In genomic region chr3:18778481-18778880, GRCm38 (mm10) we compare ENCODE assay signal across 20 mouse cellular contexts.
A peak's percentile ranks its signal among the peaks of the same experiment; 100 is the strongest.
DNase-seq lines count a peak whose midpoint lies in the region; ATAC-seq and TF ChIP-seq lines count a peak whose summit lies in the region.
"Had no signal": no experiment of that assay in that cellular context is flagged by ENCODE, and none has a peak within 500 bp of the region (broad histone marks: within the 10 kb centered on the region; RNA-seq: fewer than 3 reads in every experiment).

No protein-coding gene starts in this region.

- no peaks in the 10 kb centered on the region for H3K9me3 ChIP-seq in forebrain, embryonic 14.5 days (replicated peaks; ENCODE audit: control insufficient read depth, low read length)
- no peaks in the 10 kb centered on the region for H3K9me3 ChIP-seq in forebrain, embryonic 12.5 days
- H3K9me3 ChIP-seq in hindbrain, embryonic 11.5 days (ENCODE audit: control insufficient read depth, low read length): no peaks in the 10 kb centered on the region
- H3K9me3 ChIP-seq in hindbrain, embryonic 13.5 days: no peaks in the 10 kb centered on the region
- no peaks in the 10 kb centered on the region for H3K9me3 ChIP-seq in embryonic facial prominence, embryonic 11.5 days (replicated peaks; ENCODE audit: control insufficient read depth, low read length)
- H3K9me3 ChIP-seq: heart, embryonic 13.5 days; hindbrain, embryonic 12.5 days; liver, embryonic 15.5 days had no signal

- no peak for TF ChIP-seq CTCF in C2C12 (IDR thresholded peaks at IDR 0.05; ENCODE audit: control insufficient read depth, insufficient read depth, insufficient read length)

- H3K36me3 ChIP-seq in forebrain, embryonic 14.5 days (ENCODE audit: control insufficient read depth, insufficient read depth, low read length): no peaks in the 10 kb centered on the region
- H3K36me3 ChIP-seq in forebrain, embryonic 12.5 days (replicated peaks): no peaks in the 10 kb centered on the region
- no peaks in the 10 kb centered on the region for H3K36me3 ChIP-seq in hindbrain, embryonic 11.5 days (ENCODE audit: control insufficient read depth, insufficient read depth, low read length)
- no peaks in the 10 kb centered on the region for H3K36me3 ChIP-seq in hindbrain, embryonic 13.5 days
- no peaks in the 10 kb centered on the region for H3K36me3 ChIP-seq in C2C12 (ENCODE audit: control insufficient read depth, insufficient read depth)
- no peaks in the 10 kb centered on the region for H3K36me3 ChIP-seq in embryonic facial prominence, embryonic 11.5 days (replicated peaks; ENCODE audit: control insufficient read depth, insufficient read depth, low read depth, low read length)
- H3K36me3 ChIP-seq: heart, embryonic 13.5 days; hindbrain, embryonic 12.5 days; liver, embryonic 15.5 days had no signal

- ATAC-seq in forebrain, embryonic 14.5 days: no peak
- ATAC-seq in forebrain, embryonic 12.5 days (ENCODE audit: low FRiP score): no peak
- ATAC-seq in hindbrain, embryonic 11.5 days (ENCODE audit: low FRiP score): no peak
- ATAC-seq in hindbrain, embryonic 13.5 days (ENCODE audit: low FRiP score): no peak
- no peak for ATAC-seq in embryonic facial prominence, embryonic 11.5 days (replicated peaks; ENCODE audit: insufficient number of reproducible peaks, low FRiP score, low TSS enrichment, low read depth)
- no peak for ATAC-seq in erythroid progenitor cell, adult 5-6 weeks (replicated peaks; ENCODE audit: low FRiP score, poor library complexity, severe bottlenecking)
- ATAC-seq: forebrain, embryonic 16.5 days; intestine, postnatal 0 days; lung, postnatal 0 days had no signal

- H3K27me3 ChIP-seq in forebrain, embryonic 14.5 days (replicated peaks; ENCODE audit: control insufficient read depth, insufficient read depth, low read length): no peaks in the 10 kb centered on the region
- H3K27me3 ChIP-seq in forebrain, embryonic 12.5 days: no peaks in the 10 kb centered on the region
- H3K27me3 ChIP-seq in hindbrain, embryonic 11.5 days (ENCODE audit: control insufficient read depth, insufficient read depth, low read length): no peaks in the 10 kb centered on the region
- no peaks in the 10 kb centered on the region for H3K27me3 ChIP-seq in hindbrain, embryonic 13.5 days
- H3K27me3 ChIP-seq in C2C12 (ENCODE audit: control insufficient read depth, insufficient read depth, insufficient read length): no peaks in the 10 kb centered on the region
- H3K27me3 ChIP-seq in embryonic facial prominence, embryonic 11.5 days (ENCODE audit: control insufficient read depth, insufficient read depth, low read length): no peaks in the 10 kb centered on the region
- H3K27me3 ChIP-seq: heart, embryonic 13.5 days; hindbrain, embryonic 12.5 days; liver, embryonic 15.5 days had no signal

- H3ac ChIP-seq in C2C12 (ENCODE audit: control insufficient read depth, insufficient read length, low read depth): no peak overlapping the region

- no peak overlapping the region for H3K4me3 ChIP-seq in forebrain, embryonic 14.5 days (ENCODE audit: low read depth, low read length)
- no peak overlapping the region for H3K4me3 ChIP-seq in forebrain, embryonic 12.5 days (replicated peaks)
- no peak overlapping the region for H3K4me3 ChIP-seq in hindbrain, embryonic 11.5 days (ENCODE audit: low read depth, low read length)
- H3K4me3 ChIP-seq in hindbrain, embryonic 13.5 days: no peak overlapping the region
- H3K4me3 ChIP-seq in C2C12 (ENCODE audit: insufficient read depth, poor library complexity, severe bottlenecking): no peak overlapping the region
- no peak overlapping the region for H3K4me3 ChIP-seq in embryonic facial prominence, embryonic 11.5 days (ENCODE audit: low read depth, low read length)
- H3K4me3 ChIP-seq: heart, embryonic 13.5 days; hindbrain, embryonic 12.5 days; liver, embryonic 15.5 days had no signal

- H3K27ac ChIP-seq in forebrain, embryonic 14.5 days (ENCODE audit: low read depth, low read length): no peak overlapping the region
- H3K27ac ChIP-seq in forebrain, embryonic 12.5 days: no peak overlapping the region
- no peak overlapping the region for H3K27ac ChIP-seq in hindbrain, embryonic 11.5 days (ENCODE audit: low read depth, low read length)
- H3K27ac ChIP-seq in hindbrain, embryonic 13.5 days: no peak overlapping the region
- no peak overlapping the region for H3K27ac ChIP-seq in embryonic facial prominence, embryonic 11.5 days (replicated peaks; ENCODE audit: low read depth, low read length)
- H3K27ac ChIP-seq: heart, embryonic 13.5 days; hindbrain, embryonic 12.5 days; liver, embryonic 15.5 days had no signal

- 90% methylated on average over 1 of the region's 1 CpGs for WGBS in forebrain, embryonic 14.5 days
- 62% methylated on average over 1 of the region's 1 CpGs for WGBS in forebrain, embryonic 12.5 days
- 53% methylated on average over 1 of the region's 1 CpGs for WGBS in hindbrain, embryonic 11.5 days
- WGBS in hindbrain, embryonic 13.5 days: 54% methylated on average over 1 of the region's 1 CpGs
- WGBS in embryonic facial prominence, embryonic 11.5 days: 44% methylated on average over 1 of the region's 1 CpGs

- peak; percentile 3 for DNase-seq in forebrain, embryonic 14.5 days (ENCODE audit: low spot score)
- peak; percentile 15 for DNase-seq in hindbrain, embryonic 11.5 days (ENCODE audit: low spot score)
- DNase-seq in embryonic facial prominence, embryonic 11.5 days (ENCODE audit: low spot score): peak; percentile 44
- no peak for DNase-seq in c-Kit-positive CD71-positive TER-119-positive erythroid progenitor cells, embryonic 14.5 days (ENCODE audit: low spot score)
- DNase-seq: cerebellum, adult 11-12 months; cerebellum, postnatal 25 days; kidney, postnatal 14 days; retina, postnatal 1 day; right cerebral cortex, postnatal 4 days; thymus, postnatal 36 days had no signal

- H3K79me3 ChIP-seq in C2C12 (ENCODE audit: low read depth): no peaks in the 10 kb centered on the region

- no peak overlapping the region for H3K9ac ChIP-seq in forebrain, embryonic 14.5 days (ENCODE audit: low read length)
- no peak overlapping the region for H3K9ac ChIP-seq in forebrain, embryonic 12.5 days
- H3K9ac ChIP-seq in hindbrain, embryonic 11.5 days (ENCODE audit: low read depth, low read length): no peak overlapping the region
- H3K9ac ChIP-seq in hindbrain, embryonic 13.5 days: no peak overlapping the region
- no peak overlapping the region for H3K9ac ChIP-seq in embryonic facial prominence, embryonic 11.5 days (replicated peaks; ENCODE audit: low read length)
- H3K9ac ChIP-seq: heart, embryonic 13.5 days; hindbrain, embryonic 12.5 days; liver, embryonic 15.5 days had no signal

- H3K4me2 ChIP-seq in forebrain, embryonic 14.5 days (ENCODE audit: low read length): no peak overlapping the region
- no peak overlapping the region for H3K4me2 ChIP-seq in forebrain, embryonic 12.5 days
- H3K4me2 ChIP-seq in hindbrain, embryonic 11.5 days (replicated peaks; ENCODE audit: low read depth, low read length): no peak overlapping the region
- H3K4me2 ChIP-seq in hindbrain, embryonic 13.5 days: no peak overlapping the region
- no peak overlapping the region for H3K4me2 ChIP-seq in embryonic facial prominence, embryonic 11.5 days (ENCODE audit: low read depth, low read length)
- H3K4me2 ChIP-seq: heart, embryonic 13.5 days; hindbrain, embryonic 12.5 days; liver, embryonic 15.5 days had no signal

- H3K79me2 ChIP-seq in C2C12 (ENCODE audit: control insufficient read depth, insufficient read depth): no peaks in the 10 kb centered on the region

- H3K4me1 ChIP-seq in forebrain, embryonic 14.5 days (ENCODE audit: control insufficient read depth, insufficient read depth, low read length): no peaks in the 10 kb centered on the region
- H3K4me1 ChIP-seq in forebrain, embryonic 12.5 days: no peaks in the 10 kb centered on the region
- no peaks in the 10 kb centered on the region for H3K4me1 ChIP-seq in hindbrain, embryonic 11.5 days (replicated peaks; ENCODE audit: control insufficient read depth, insufficient read depth, low read length)
- no peaks in the 10 kb centered on the region for H3K4me1 ChIP-seq in hindbrain, embryonic 13.5 days (replicated peaks)
- H3K4me1 ChIP-seq in embryonic facial prominence, embryonic 11.5 days (ENCODE audit: control insufficient read depth, insufficient read depth, low read length): no peaks in the 10 kb centered on the region
- H3K4me1 ChIP-seq: heart, embryonic 13.5 days; hindbrain, embryonic 12.5 days; liver, embryonic 15.5 days had no signal

TF ChIP-seq in C2C12, 6 proteins besides CTCF, POLR2A, EP300 and RAD21:
- TF ChIP-seq USF1 (IDR thresholded peaks at IDR 0.05; ENCODE audit: low read depth): no peak
- peak; percentile 69 for TF ChIP-seq MYOD1 (IDR thresholded peaks at IDR 0.05; ENCODE audit: control insufficient read depth, insufficient read length, low read depth)
TF ChIP-seq in C2C12: peak in this region for 1.
